Mouse (Mus musculus): Measurements from ENCODE around the gene Alpk1.

DNA sequence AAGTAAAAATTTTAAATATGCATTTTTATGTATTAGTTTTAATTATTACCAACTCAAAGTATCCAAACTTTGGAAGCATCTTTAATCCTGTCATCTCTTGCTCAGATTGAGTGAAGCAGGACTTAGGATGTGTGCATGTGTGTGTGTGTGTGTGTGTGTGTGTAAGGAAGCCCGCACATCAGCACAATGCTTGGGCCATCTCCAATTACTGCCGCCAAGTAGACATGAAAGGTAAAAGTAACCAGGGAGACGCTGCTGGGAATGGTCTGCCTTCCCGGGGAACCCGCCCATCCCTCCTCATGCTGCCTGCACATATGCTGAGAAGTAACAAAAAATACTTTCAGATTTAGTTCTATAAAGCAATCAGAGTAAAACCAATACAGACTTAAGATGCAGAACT is 27.5 kb upstream of the Alpk1 start:
- TF ChIP-seq CTCF (IDR thresholded peaks at IDR 0.05; ENCODE audit: low read depth) (no peak), EP300 (IDR thresholded peaks at IDR 0.05; ENCODE audit: low read depth) (no peak)

Data from liver, embryonic 14.5 days (tissue).